Mouse (Mus musculus) C2C12 (cell line): Measurements from ENCODE around the gene Gm867.

ENCODE experiments used
- CEBPB ChIP-seq: IDR thresholded peaks from one replicate; pipeline ENCODE4 v1.6.1; 2011; ENCODE audit warnings: low read depth, mild to moderate bottlenecking, control low read depth, moderate library complexity
- CTCF ChIP-seq: IDR thresholded peaks from one replicate; pipeline ENCODE4 v1.5.1; 2011; ENCODE audit not compliant: control insufficient read depth, insufficient read depth, insufficient read length
- MAX ChIP-seq: IDR thresholded peaks from one replicate; pipeline ENCODE4 v1.6.1; 2011; ENCODE audit warnings: mild to moderate bottlenecking, control low read depth

- no peak for TF ChIP-seq CTCF
- no peak for TF ChIP-seq CEBPB
- TF ChIP-seq MAX, result no peak
Measured at GRCm38 (mm10) chr10:75936909-75937667, 3.4 kb downstream of the Gm867 start.
